Mouse (Mus musculus): ENCODE results near the gene Man1a2. TPM values are rescaled to one million over a fixed set of nuclear protein-coding genes. Genes with fewer than 3 reads are reported as not detected.
A peak's percentile ranks its signal among the peaks of the same experiment; 100 is the strongest.

The Man1a2 gene
- polyA plus RNA-seq (2015; fragmentation: Nextera tagmentation; extraction: Ambion mirVana), result 30.3 and 32.0 TPM in 2 replicates

GRCm38 (mm10) chr3:100685087-100685762 is at the start of gene Man1a2:
Man1a2 (minus strand) TSS chr3:100685503.
- no peaks in the 10 kb centered on the region for H3K9me3 ChIP-seq (replicated peaks)
- under 1% methylated on average over 63 of the region's 92 CpGs for WGBS (ENCODE audit: insufficient replicate concordance)
- peak; percentile 92 for ATAC-seq (ENCODE audit: insufficient read depth)

DNA sequence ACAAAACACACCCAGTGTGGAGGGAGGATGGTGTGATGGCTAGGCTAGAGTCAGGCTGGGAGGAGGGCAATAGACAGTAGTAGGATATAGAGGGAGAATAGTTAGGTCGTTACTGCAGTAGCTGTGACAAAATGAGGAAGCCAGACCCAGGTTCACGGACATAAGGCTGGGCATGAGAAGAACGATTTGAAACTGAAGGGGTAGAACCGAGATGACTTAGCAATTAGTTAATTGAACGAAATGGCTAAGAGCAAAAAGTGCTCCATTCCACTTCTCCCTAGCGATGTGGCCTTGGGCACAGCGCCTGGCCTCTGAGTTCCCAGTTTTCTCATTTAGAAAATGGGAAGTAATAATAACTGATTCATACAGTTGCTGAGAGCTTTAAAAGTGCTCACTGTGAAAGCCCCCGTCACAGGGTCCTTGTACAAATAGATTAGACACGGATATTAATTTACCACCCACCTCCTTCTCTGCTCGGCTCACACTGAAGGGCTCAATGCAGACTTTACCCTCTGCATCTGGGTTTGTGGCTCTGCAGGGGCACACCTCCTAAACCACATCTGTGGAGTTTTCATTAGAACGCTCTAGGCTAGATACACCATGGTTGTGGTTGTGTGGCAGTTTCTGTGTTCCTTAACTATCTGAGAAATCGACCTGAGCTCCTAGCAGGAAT is 49.3 kb upstream of the Man1a2 start:
- ATAC-seq (ENCODE audit: insufficient read depth), result no peak
- no peak overlapping the region for H3K9ac ChIP-seq

More at GRCm38 (mm10) chr3:100685087-100685762, at the start of gene Man1a2:
- Histone ChIP-seq H3K27me3 (no peaks in the 10 kb centered on the region; the same call in 1 of the 2 replicates), H3K36me3 (replicated peaks) (no peaks in the 10 kb centered on the region), H3K4me3 (replicated peaks) (peak within 1 kb of the TSS; percentile 94), H3K27ac (replicated peaks) (peak within 1 kb of the TSS; percentile 93), H3K9ac (peak within 1 kb of the TSS; percentile 95), H3K4me2 (peak within 1 kb of the TSS; percentile 86), H3K4me1 (replicated peaks) (peaks cover 37% of the 10 kb centered on the region)

DNA sequence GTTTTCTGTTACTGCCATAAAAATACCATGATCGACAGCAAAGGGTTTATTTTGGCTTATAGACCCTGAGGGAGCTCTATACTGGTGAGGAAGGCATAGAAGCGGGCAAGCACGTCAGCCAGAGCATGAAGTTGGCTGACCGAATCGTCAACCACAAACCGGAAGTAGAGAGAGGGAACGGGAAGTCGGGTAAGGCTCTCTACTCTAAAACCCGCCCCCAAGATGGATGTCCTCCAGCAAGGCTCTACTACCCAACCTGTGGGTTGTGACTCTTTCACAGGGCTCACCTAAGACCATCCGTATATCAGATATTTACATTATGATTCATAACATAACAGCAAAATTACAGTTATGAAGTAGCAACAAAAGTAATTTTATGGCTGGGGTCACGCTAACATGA is 46.6 kb upstream of the Man1a2 start:
- Histone ChIP-seq H3K27ac (replicated peaks) (no peak overlapping the region), H3K4me1 (replicated peaks) (no peaks in the 10 kb centered on the region), H3K4me3 (replicated peaks) (no peak overlapping the region), H3K9me3 (replicated peaks) (no peaks in the 10 kb centered on the region), H3K36me3 (replicated peaks) (no peaks in the 10 kb centered on the region), H3K9ac (no peak overlapping the region), H3K4me2 (no peak overlapping the region), H3K27me3 (no peaks in the 10 kb centered on the region)
- ATAC-seq (ENCODE audit: insufficient read depth), result no peak
- 58% methylated on average over 11 of the region's 11 CpGs for WGBS (ENCODE audit: insufficient replicate concordance)

More for the DNA sequence above, 49.3 kb upstream of the Man1a2 start:
- Histone ChIP-seq H3K36me3 (replicated peaks) (no peaks in the 10 kb centered on the region), H3K4me3 (replicated peaks) (no peak overlapping the region), H3K27me3 (no peaks in the 10 kb centered on the region), H3K4me2 (no peak overlapping the region), H3K9me3 (replicated peaks) (no peaks in the 10 kb centered on the region), H3K27ac (replicated peaks) (no peak overlapping the region), H3K4me1 (replicated peaks) (no peaks in the 10 kb centered on the region)
- WGBS (ENCODE audit: insufficient replicate concordance), result 39% methylated on average over 12 of the region's 12 CpGs

- ATAC-seq (ENCODE audit: insufficient read depth), result no peak
- 63% methylated on average over 3 of the region's 3 CpGs for WGBS (ENCODE audit: insufficient replicate concordance)
Measured at GRCm38 (mm10) chr3:100731347-100731746, 46.0 kb upstream of the Man1a2 start.

DNA sequence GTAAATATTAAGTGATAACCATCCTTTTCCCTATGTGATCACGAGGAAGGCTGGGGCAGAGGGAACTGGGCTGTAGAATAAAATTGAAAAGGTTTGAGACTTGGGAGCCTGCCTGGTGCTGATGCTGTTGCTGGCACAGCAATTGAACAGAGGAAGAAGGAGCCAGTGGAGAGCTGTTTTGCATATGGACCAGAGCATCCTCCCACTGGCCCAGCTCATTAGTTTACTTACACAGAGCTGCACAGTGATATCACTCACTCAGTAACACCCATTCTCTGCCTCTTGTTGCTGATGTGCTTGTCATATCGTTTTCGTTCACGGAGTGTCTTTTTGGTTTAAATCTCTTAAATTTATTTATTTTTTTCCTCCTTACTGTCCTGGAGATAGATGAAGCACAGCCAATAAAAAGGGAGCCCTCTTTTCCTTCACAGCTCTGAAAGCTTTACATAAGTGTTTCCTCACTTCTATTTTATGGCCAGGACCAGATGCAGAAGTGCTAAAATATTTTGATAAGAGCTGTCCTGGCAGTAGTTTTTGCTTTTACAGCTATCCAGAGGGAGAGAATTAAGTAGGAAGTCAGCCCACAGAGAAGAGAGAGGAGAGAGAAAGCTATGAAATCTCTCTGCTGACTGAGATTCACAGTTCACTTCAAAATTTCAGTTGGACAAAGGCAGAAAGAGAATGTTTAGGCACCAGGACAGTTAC is 42.9 kb upstream of the Man1a2 start:
- peaks cover 5% of the 10 kb centered on the region; the same call in 1 of the 2 replicates for H3K4me1 ChIP-seq (replicated peaks)
- H3K27me3 ChIP-seq, result no peaks in the 10 kb centered on the region
- no peaks in the 10 kb centered on the region for H3K9me3 ChIP-seq (replicated peaks)
- no peaks in the 10 kb centered on the region for H3K36me3 ChIP-seq (replicated peaks)
- 63% methylated on average over 4 of the region's 4 CpGs for WGBS (ENCODE audit: insufficient replicate concordance)
- H3K4me2 ChIP-seq, result no peak overlapping the region
- H3K4me3 ChIP-seq (replicated peaks), result no peak overlapping the region
- H3K9ac ChIP-seq, result no peak overlapping the region
- no peak for ATAC-seq (ENCODE audit: insufficient read depth)
- no peak overlapping the region for H3K27ac ChIP-seq (replicated peaks)

More at GRCm38 (mm10) chr3:100731347-100731746, 46.0 kb upstream of the Man1a2 start:
- H3K36me3 ChIP-seq (replicated peaks), result no peaks in the 10 kb centered on the region
- no peaks in the 10 kb centered on the region for H3K27me3 ChIP-seq
- no peak overlapping the region for H3K4me3 ChIP-seq (replicated peaks)
- no peak overlapping the region for H3K27ac ChIP-seq (replicated peaks)
- no peaks in the 10 kb centered on the region for H3K9me3 ChIP-seq (replicated peaks)
- H3K4me1 ChIP-seq (replicated peaks), result peaks cover under 1% of the 10 kb centered on the region; the same call in 1 of the 2 replicates
- H3K9ac ChIP-seq, result no peak overlapping the region
- no peak overlapping the region for H3K4me2 ChIP-seq

- Histone ChIP-seq H3K4me2 (no peak overlapping the region), H3K4me3 (replicated peaks) (no peak overlapping the region), H3K36me3 (replicated peaks) (no peaks in the 10 kb centered on the region), H3K27me3 (no peaks in the 10 kb centered on the region), H3K4me1 (replicated peaks) (peaks cover 5% of the 10 kb centered on the region; the same call in 1 of the 2 replicates), H3K27ac (replicated peaks) (no peak overlapping the region), H3K9ac (no peak overlapping the region), H3K9me3 (replicated peaks) (no peaks in the 10 kb centered on the region)
- 0 out of 2 replicates have a peak, but pooled peaks have one; percentile 44 for ATAC-seq (ENCODE audit: insufficient read depth)
- WGBS (ENCODE audit: insufficient replicate concordance), result 53% methylated on average over 11 of the region's 11 CpGs
Measured at GRCm38 (mm10) chr3:100725960-100726674, 40.8 kb upstream of the Man1a2 start.

GRCm38 (mm10) chr3:100720786-100721300 is 35.5 kb upstream of the Man1a2 start:
- Histone ChIP-seq H3K27ac (replicated peaks) (no peak overlapping the region), H3K36me3 (replicated peaks) (no peaks in the 10 kb centered on the region), H3K4me1 (replicated peaks) (no peaks in the 10 kb centered on the region), H3K9ac (no peak overlapping the region), H3K27me3 (no peaks in the 10 kb centered on the region), H3K4me3 (replicated peaks) (no peak overlapping the region), H3K4me2 (no peak overlapping the region), H3K9me3 (replicated peaks) (no peaks in the 10 kb centered on the region)
- 78% methylated on average over 5 of the region's 5 CpGs for WGBS (ENCODE audit: insufficient replicate concordance)
- no peak for ATAC-seq (ENCODE audit: insufficient read depth)

DNA sequence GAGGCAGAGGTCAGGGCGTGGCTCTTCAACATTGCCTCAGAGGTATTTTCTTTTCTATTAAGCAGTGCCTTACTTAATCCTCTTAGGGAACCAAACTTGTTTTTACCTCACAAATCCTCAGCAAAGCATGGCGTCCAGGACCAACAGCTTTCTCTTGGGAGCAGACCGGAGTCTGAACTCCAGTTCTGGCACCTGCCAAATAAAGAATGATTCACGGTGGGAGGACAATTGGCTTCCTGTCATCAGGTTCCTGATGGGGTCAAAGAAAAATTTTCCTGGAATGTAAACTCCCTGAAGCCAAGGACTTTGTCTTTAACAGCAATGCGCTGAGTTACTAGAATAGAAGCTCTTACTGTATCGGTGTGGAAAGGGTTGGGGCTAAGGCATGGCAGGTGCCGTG is 30.9 kb upstream of the Man1a2 start:
- Histone ChIP-seq H3K4me2 (no peak overlapping the region), H3K4me3 (replicated peaks) (no peak overlapping the region), H3K4me1 (replicated peaks) (no peaks in the 10 kb centered on the region), H3K9me3 (replicated peaks) (no peaks in the 10 kb centered on the region), H3K9ac (no peak overlapping the region), H3K27ac (replicated peaks) (no peak overlapping the region), H3K27me3 (no peaks in the 10 kb centered on the region), H3K36me3 (replicated peaks) (no peaks in the 10 kb centered on the region)
- WGBS (ENCODE audit: insufficient replicate concordance), result 68% methylated on average over 7 of the region's 7 CpGs
- no peak for ATAC-seq (ENCODE audit: insufficient read depth)

GRCm38 (mm10) chr3:100715367-100715766 is 30.1 kb upstream of the Man1a2 start:
- no peak overlapping the region for H3K9ac ChIP-seq
- H3K9me3 ChIP-seq (replicated peaks), result no peaks in the 10 kb centered on the region
- H3K4me3 ChIP-seq (replicated peaks), result no peak overlapping the region
- H3K4me2 ChIP-seq, result no peak overlapping the region
- no peak for ATAC-seq (ENCODE audit: insufficient read depth)
- H3K27me3 ChIP-seq, result no peaks in the 10 kb centered on the region
- H3K27ac ChIP-seq (replicated peaks), result no peak overlapping the region
- no peaks in the 10 kb centered on the region for H3K4me1 ChIP-seq (replicated peaks)
- no peaks in the 10 kb centered on the region for H3K36me3 ChIP-seq (replicated peaks)
- 64% methylated on average over 4 of the region's 4 CpGs for WGBS (ENCODE audit: insufficient replicate concordance)

DNA sequence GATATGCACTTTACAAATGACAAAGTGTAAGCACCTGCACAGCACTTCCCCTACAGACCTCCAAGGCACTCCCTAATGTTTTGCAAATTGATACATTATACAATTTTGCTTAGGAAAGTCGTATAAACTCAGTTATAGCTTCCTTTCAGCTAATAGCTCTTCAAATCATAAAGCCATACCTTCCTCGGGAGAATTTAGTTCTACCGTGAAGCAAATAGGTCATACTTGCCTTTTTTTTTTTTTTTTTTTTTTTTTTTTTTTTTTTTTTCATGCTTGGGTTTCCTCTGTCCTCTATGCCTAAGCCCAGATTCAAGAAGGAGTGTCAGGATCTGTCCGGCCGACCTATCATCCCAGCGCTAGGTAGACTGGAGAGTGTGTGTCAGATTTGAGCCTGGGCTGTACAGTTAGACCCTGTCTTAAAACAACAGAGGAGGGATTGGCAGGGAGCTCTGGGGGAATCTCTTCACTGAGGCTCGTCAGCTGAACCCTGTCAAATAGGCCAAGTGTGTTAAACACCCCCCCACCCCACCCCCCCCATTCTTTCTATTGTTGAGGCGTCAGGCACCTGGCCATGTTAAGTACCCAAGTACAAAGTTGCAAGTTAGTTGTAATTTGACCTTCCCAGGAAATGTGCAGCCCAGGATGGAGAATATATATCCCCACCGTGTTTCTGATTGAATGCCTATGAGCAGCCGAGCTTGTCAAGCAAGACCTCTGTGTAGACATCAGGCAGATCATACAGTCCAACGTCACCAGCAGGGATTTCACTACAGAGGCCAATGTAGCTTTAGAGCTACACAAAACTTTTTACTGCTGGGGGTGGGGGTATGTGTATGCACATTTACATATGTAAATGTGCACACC is 28.1 kb upstream of the Man1a2 start:
- no peaks in the 10 kb centered on the region for H3K36me3 ChIP-seq (replicated peaks)
- no peaks in the 10 kb centered on the region for H3K4me1 ChIP-seq (replicated peaks)
- 64% methylated on average over 11 of the region's 11 CpGs for whole genome bisulfite sequencing (ENCODE audit: insufficient replicate concordance)
- H3K27me3 ChIP-seq, result no peaks in the 10 kb centered on the region
- ATAC-seq (ENCODE audit: insufficient read depth), result no peak
- H3K4me3 ChIP-seq (replicated peaks), result no peak overlapping the region
- H3K27ac ChIP-seq (replicated peaks), result no peak overlapping the region
- no peak overlapping the region for H3K9ac ChIP-seq
- H3K4me2 ChIP-seq, result no peak overlapping the region
- H3K9me3 ChIP-seq (replicated peaks), result no peaks in the 10 kb centered on the region
